In genomic region chr8:94154537-94154936, GRCm38 (mm10) we compare ENCODE assay signal across 20 mouse cellular contexts. TPM values are rescaled to one million over a fixed set of nuclear protein-coding genes. Genes with fewer than 3 reads are reported as not detected.
A peak's percentile ranks its signal among the peaks of the same experiment; 100 is the strongest.
DNase-seq lines count a peak whose midpoint lies in the region; ATAC-seq and TF ChIP-seq lines count a peak whose summit lies in the region.
"Had no signal": no experiment of that assay in that cellular context is flagged by ENCODE, and none has a peak within 500 bp of the region (broad histone marks: within the 10 kb centered on the region; RNA-seq: fewer than 3 reads in every experiment).

No protein-coding gene starts in this region.

- H3K27me3 ChIP-seq in heart, embryonic 10.5 days (ENCODE audit: insufficient read depth, poor library complexity, severe bottlenecking), result peaks cover 28% of the 10 kb centered on the region
- H3K27me3 ChIP-seq in lung, embryonic 14.5 days (ENCODE audit: insufficient read depth, low read length), result peaks cover 8% of the 10 kb centered on the region; the same call in 1 of the 2 replicates
- H3K27me3 ChIP-seq in forebrain, embryonic 14.5 days (replicated peaks; ENCODE audit: control insufficient read depth, insufficient read depth, low read length), result no peaks in the 10 kb centered on the region
- peaks cover 54% of the 10 kb centered on the region for H3K27me3 ChIP-seq in liver, embryonic 12.5 days (replicated peaks)

- no peak for DNase-seq in heart, embryonic 10.5 days (ENCODE audit: low spot score)
- DNase-seq in heart, adult 18-20 months, result no peak
- DNase-seq in lung, embryonic 14.5 days, result peak; percentile 21
- DNase-seq in lung, adult 2 months, result no peak
- DNase-seq in NIH3T3 (ENCODE audit: low read depth), result peak; percentile 52
- peak; percentile 72 for DNase-seq in forebrain, embryonic 14.5 days (ENCODE audit: low spot score)
- DNase-seq: adrenal gland, postnatal 14 days; kidney, adult 11 months; lung, postnatal 4 days; right cerebral cortex, postnatal 14 days; thymus, postnatal 25 days had no signal

- no peak for TF ChIP-seq CTCF in lung, embryonic 14.5 days (IDR thresholded peaks at IDR 0.05; ENCODE audit: low read depth)
- TF ChIP-seq CTCF in lung, adult 2 months (IDR thresholded peaks at IDR 0.05; ENCODE audit: insufficient read depth, low read length), result no peak

- no peak overlapping the region for H3K9ac ChIP-seq in lung, embryonic 14.5 days
- H3K9ac ChIP-seq in forebrain, embryonic 14.5 days (ENCODE audit: low read length), result no peak overlapping the region
- H3K9ac ChIP-seq in liver, embryonic 12.5 days, result no peak overlapping the region

- no peaks in the 10 kb centered on the region for H3K36me3 ChIP-seq in heart, embryonic 10.5 days
- no peaks in the 10 kb centered on the region for H3K36me3 ChIP-seq in lung, embryonic 14.5 days (ENCODE audit: insufficient read depth)
- no peaks in the 10 kb centered on the region for H3K36me3 ChIP-seq in forebrain, embryonic 14.5 days (ENCODE audit: control insufficient read depth, insufficient read depth, low read length)
- no peaks in the 10 kb centered on the region for H3K36me3 ChIP-seq in liver, embryonic 12.5 days
- H3K36me3 ChIP-seq: G1E; limb, embryonic 10.5 days had no signal

- peak overlapping the region; percentile 47; the same call in 1 of the 2 replicates for H3K27ac ChIP-seq in heart, embryonic 10.5 days
- no peak overlapping the region for H3K27ac ChIP-seq in lung, embryonic 14.5 days (ENCODE audit: low read depth)
- H3K27ac ChIP-seq in forebrain, embryonic 14.5 days (ENCODE audit: low read depth, low read length), result peak overlapping the region; percentile 77
- no peak overlapping the region for H3K27ac ChIP-seq in liver, embryonic 12.5 days
- H3K27ac ChIP-seq: limb, embryonic 10.5 days had no signal

- no peak for TF ChIP-seq POLR2A in lung, adult 2 months (IDR thresholded peaks at IDR 0.05; ENCODE audit: borderline replicate concordance, extremely low read depth, low read depth, low read length)

- peaks cover 35% of the 10 kb centered on the region for H3K4me1 ChIP-seq in heart, embryonic 10.5 days
- 0 out of 2 replicates have a peak, but pooled peaks cover 3% of the 10 kb centered on the region for H3K4me1 ChIP-seq in lung, embryonic 14.5 days (ENCODE audit: insufficient read depth)
- H3K4me1 ChIP-seq in lung, adult 2 months (ENCODE audit: control insufficient read depth, insufficient read depth, low read length), result no peaks in the 10 kb centered on the region
- peaks cover 20% of the 10 kb centered on the region for H3K4me1 ChIP-seq in forebrain, embryonic 14.5 days (ENCODE audit: control insufficient read depth, insufficient read depth, low read length)
- H3K4me1 ChIP-seq in liver, embryonic 12.5 days, result peaks cover 41% of the 10 kb centered on the region

- no peaks in the 10 kb centered on the region for H3K9me3 ChIP-seq in heart, embryonic 10.5 days
- no peaks in the 10 kb centered on the region for H3K9me3 ChIP-seq in lung, embryonic 14.5 days (ENCODE audit: low read depth, low read length)
- no peaks in the 10 kb centered on the region for H3K9me3 ChIP-seq in forebrain, embryonic 14.5 days (replicated peaks; ENCODE audit: control insufficient read depth, low read length)
- H3K9me3 ChIP-seq in liver, embryonic 12.5 days (replicated peaks), result no peaks in the 10 kb centered on the region
- H3K9me3 ChIP-seq: G1E; limb, embryonic 10.5 days had no signal

- no peak for ATAC-seq in lung, embryonic 14.5 days (ENCODE audit: insufficient read depth)
- ATAC-seq in forebrain, embryonic 14.5 days, result peak; percentile 51
- no peak for ATAC-seq in erythroblast, adult 5-6 weeks (replicated peaks; ENCODE audit: low FRiP score, poor library complexity, severe bottlenecking)
- no peak for ATAC-seq in liver, embryonic 12.5 days

- 45% methylated on average over 6 of the region's 6 CpGs for WGBS in heart, embryonic 10.5 days
- 24% methylated on average over 6 of the region's 6 CpGs for WGBS in lung, embryonic 14.5 days
- WGBS in lung, adult 2 months, result 43% methylated on average over 6 of the region's 6 CpGs
- WGBS in forebrain, embryonic 14.5 days, result 18% methylated on average over 6 of the region's 6 CpGs
- 45% methylated on average over 6 of the region's 6 CpGs for WGBS in liver, embryonic 12.5 days (ENCODE audit: insufficient replicate concordance)

- no peak overlapping the region for H3K4me2 ChIP-seq in lung, embryonic 14.5 days
- peak overlapping the region; percentile 88 for H3K4me2 ChIP-seq in forebrain, embryonic 14.5 days (ENCODE audit: low read length)
- no peak overlapping the region for H3K4me2 ChIP-seq in liver, embryonic 12.5 days

- no peak overlapping the region for H3K4me3 ChIP-seq in heart, embryonic 10.5 days
- H3K4me3 ChIP-seq in lung, embryonic 14.5 days (ENCODE audit: low read depth, low read length), result no peak overlapping the region
- no peak overlapping the region for H3K4me3 ChIP-seq in lung, adult 2 months (replicated peaks; ENCODE audit: extremely low read depth, low read depth, low read length)
- H3K4me3 ChIP-seq in forebrain, embryonic 14.5 days (ENCODE audit: low read depth, low read length), result no peak overlapping the region
- no peak overlapping the region for H3K4me3 ChIP-seq in liver, embryonic 12.5 days
- H3K4me3 ChIP-seq: limb, embryonic 10.5 days had no signal

RNA-seq across cellular contexts. Expression of gene Mt3, which starts 2.1 kb away (rescaled TPM):
- 10.6 and 15.7 TPM in 2 replicates for polyA plus RNA-seq in heart, embryonic 10.5 days (2016; fragmentation: Nextera tagmentation; extraction: Ambion mirVana)
- total RNA-seq in heart, adult 18-20 months (2021), result 1 to 10 TPM; 2.2 to 2.4 TPM
- polyA plus RNA-seq in lung, embryonic 14.5 days (2014; fragmentation: Nextera tagmentation; extraction: Ambion mirVana), result 2.9 TPM in 2 replicates
- polyA plus RNA-seq in lung, adult 2 months (2012; rRNA removed), result 1.4 and 1.6 TPM in 2 replicates
- polyA plus RNA-seq in forebrain, embryonic 14.5 days (2014; fragmentation: Nextera tagmentation; extraction: Ambion mirVana), result 237 and 306 TPM in 2 replicates
- total RNA-seq in erythroblast, adult 5-6 weeks (2015; ENCODE audit: low replicate concordance), result not detected in 2 replicates
- not detected in 2 replicates for total RNA-seq in erythroblast, adult 5-6 weeks (2017; ENCODE audit: low replicate concordance)
- polyA plus RNA-seq in liver, embryonic 12.5 days (2016; fragmentation: Nextera tagmentation; extraction: Ambion mirVana), result 0.42 and 0.45 TPM in 2 replicates
- total RNA-seq: G1E; monocyte, adult 5-6 weeks had no signal
- polyA plus RNA-seq: C2C12, G1E had no signal

RNA-seq across cellular contexts. Expression of gene Mt4, which starts 17.5 kb away (rescaled TPM):
- polyA plus RNA-seq in heart, embryonic 10.5 days (2016; fragmentation: Nextera tagmentation; extraction: Ambion mirVana), result not detected in 2 replicates
- total RNA-seq in heart, adult 18-20 months (2021), result not detected
- polyA plus RNA-seq in lung, embryonic 14.5 days (2014; fragmentation: Nextera tagmentation; extraction: Ambion mirVana), result not detected in 2 replicates
- polyA plus RNA-seq in lung, adult 2 months (2012; rRNA removed), result 935 TPM in 1 of 2 replicates, not detected in the other
- polyA plus RNA-seq in forebrain, embryonic 14.5 days (2014; fragmentation: Nextera tagmentation; extraction: Ambion mirVana), result not detected in 2 replicates
- not detected in 2 replicates for total RNA-seq in erythroblast, adult 5-6 weeks (2015; ENCODE audit: low replicate concordance)
- not detected in 2 replicates for total RNA-seq in erythroblast, adult 5-6 weeks (2017; ENCODE audit: low replicate concordance)
- polyA plus RNA-seq in liver, embryonic 12.5 days (2016; fragmentation: Nextera tagmentation; extraction: Ambion mirVana), result not detected in 2 replicates
- total RNA-seq: adrenal gland, postnatal 14 days; G1E; gastrocnemius, adult 8-10 months; heart, postnatal 25 days; layer of hippocampus, adult 18-20 months; monocyte, adult 5-6 weeks had no signal
- polyA plus RNA-seq: G1E; limb, embryonic 10.5 days had no signal

RNA-seq across cellular contexts. Expression of gene Mt2, which starts 17.9 kb away (rescaled TPM):
- polyA plus RNA-seq in heart, embryonic 10.5 days (2016; fragmentation: Nextera tagmentation; extraction: Ambion mirVana), result 86.3 and 113 TPM in 2 replicates
- 10 to 100 TPM; 24.4 to 89.7 TPM for total RNA-seq in heart, adult 18-20 months (2021)
- polyA plus RNA-seq in lung, embryonic 14.5 days (2014; fragmentation: Nextera tagmentation; extraction: Ambion mirVana), result 12.3 and 15.2 TPM in 2 replicates
- polyA plus RNA-seq in lung, adult 2 months (2012; rRNA removed), result 32.2 and 56.0 TPM in 2 replicates
- 29.4 and 47.5 TPM in 2 replicates for polyA plus RNA-seq in forebrain, embryonic 14.5 days (2014; fragmentation: Nextera tagmentation; extraction: Ambion mirVana)
- 17.7 and 46.2 TPM in 2 replicates for total RNA-seq in erythroblast, adult 5-6 weeks (2015; ENCODE audit: low replicate concordance)
- 11.3 and 34.4 TPM in 2 replicates for total RNA-seq in erythroblast, adult 5-6 weeks (2017; ENCODE audit: low replicate concordance)
- polyA plus RNA-seq in liver, embryonic 12.5 days (2016; fragmentation: Nextera tagmentation; extraction: Ambion mirVana), result 1,025 and 1,037 TPM in 2 replicates
- total RNA-seq: monocyte, adult 5-6 weeks had no signal

RNA-seq across cellular contexts. Expression of gene Mt1, which starts 24.3 kb away (rescaled TPM):
- 361 and 393 TPM in 2 replicates for polyA plus RNA-seq in heart, embryonic 10.5 days (2016; fragmentation: Nextera tagmentation; extraction: Ambion mirVana)
- total RNA-seq in heart, adult 18-20 months (2021), result 100 to 1,000 TPM; 240 to 413 TPM
- 57.4 and 71.3 TPM in 2 replicates for polyA plus RNA-seq in lung, embryonic 14.5 days (2014; fragmentation: Nextera tagmentation; extraction: Ambion mirVana)
- 417 and 493 TPM in 2 replicates for polyA plus RNA-seq in lung, adult 2 months (2012; rRNA removed)
- 77.2 and 110 TPM in 2 replicates for polyA plus RNA-seq in forebrain, embryonic 14.5 days (2014; fragmentation: Nextera tagmentation; extraction: Ambion mirVana)
- total RNA-seq in erythroblast, adult 5-6 weeks (2015; ENCODE audit: low replicate concordance), result 59.6 and 67.9 TPM in 2 replicates
- total RNA-seq in erythroblast, adult 5-6 weeks (2017; ENCODE audit: low replicate concordance), result 13.0 and 63.6 TPM in 2 replicates
- 3,299 and 3,537 TPM in 2 replicates for polyA plus RNA-seq in liver, embryonic 12.5 days (2016; fragmentation: Nextera tagmentation; extraction: Ambion mirVana)

RNA-seq across cellular contexts. Expression of gene Bbs2, which starts 55.8 kb away (rescaled TPM):
- polyA plus RNA-seq in heart, embryonic 10.5 days (2016; fragmentation: Nextera tagmentation; extraction: Ambion mirVana), result 6.7 and 7.8 TPM in 2 replicates
- total RNA-seq in heart, adult 18-20 months (2021), result 10 to 100 TPM in 1 of 2 experiments, 1 to 10 TPM in 1; 7.6 to 10.1 TPM
- 10.3 and 12.0 TPM in 2 replicates for polyA plus RNA-seq in lung, embryonic 14.5 days (2014; fragmentation: Nextera tagmentation; extraction: Ambion mirVana)
- 16.0 and 21.5 TPM in 2 replicates for polyA plus RNA-seq in lung, adult 2 months (2012; rRNA removed)
- 18.7 and 22.8 TPM in 2 replicates for polyA plus RNA-seq in forebrain, embryonic 14.5 days (2014; fragmentation: Nextera tagmentation; extraction: Ambion mirVana)
- 0.58 and 4.4 TPM in 2 replicates for total RNA-seq in erythroblast, adult 5-6 weeks (2015; ENCODE audit: low replicate concordance)
- 2.2 and 9.0 TPM in 2 replicates for total RNA-seq in erythroblast, adult 5-6 weeks (2017; ENCODE audit: low replicate concordance)
- polyA plus RNA-seq in liver, embryonic 12.5 days (2016; fragmentation: Nextera tagmentation; extraction: Ambion mirVana), result 5.5 and 6.3 TPM in 2 replicates

Comparison
In these comparisons a context has a peak if more than half of its experiments do, and no peak if none do; other contexts are left out.
1. DNase-seq: peak in lung, embryonic 14.5 days (single experiment), NIH3T3 (single experiment) and forebrain, embryonic 14.5 days (single experiment); none in heart, embryonic 10.5 days (single experiment), heart, adult 18-20 months (0 of 2) and lung, adult 2 months (single experiment).
2. H3K27ac ChIP-seq: peak in heart, embryonic 10.5 days (single experiment) and forebrain, embryonic 14.5 days (single experiment); none in lung, embryonic 14.5 days (single experiment) and liver, embryonic 12.5 days (single experiment).
3. RNA of gene Mt3, which starts 2.1 kb away (polyA plus RNA-seq): 237 to 306 TPM in forebrain, embryonic 14.5 days; 10.6 to 15.7 TPM in heart, embryonic 10.5 days, 2.9 TPM in lung, embryonic 14.5 days, 1.4 to 1.6 TPM in lung, adult 2 months and 0.42 to 0.45 TPM in liver, embryonic 12.5 days; every median in the first group is over 10 times any median in the second.